Mouse (Mus musculus) heart, adult 11 months (tissue): ENCODE measurements around the gene Slc25a13.

ENCODE experiments used
- DNase-seq: peaks from one replicate; pipeline ENCODE4 v3.0.0; 2022

Slc25a13 gene

GRCm38 (mm10) chr6:6112767-6113528 is 104.0 kb downstream of the Slc25a13 start:
- no peak for DNase-seq

GRCm38 (mm10) chr6:6107419-6107966 is 109.5 kb downstream of the Slc25a13 start:
- no peak for DNase-seq

- DNase-seq = no peak
Observed at GRCm38 (mm10) chr6:6105586-6105985, 111.4 kb downstream of the Slc25a13 start.

- no peak for DNase-seq
Observed at GRCm38 (mm10) chr6:6103469-6103868, 113.5 kb downstream of the Slc25a13 start.

- DNase-seq = peak; percentile 92
Observed at GRCm38 (mm10) chr6:6101605-6102004, 115.4 kb downstream of the Slc25a13 start.

- DNase-seq = no peak
Observed at GRCm38 (mm10) chr6:6100892-6101480, 116.0 kb downstream of the Slc25a13 start.

GRCm38 (mm10) chr6:6093978-6094377 is 123.0 kb downstream of the Slc25a13 start:
- no peak for DNase-seq

- DNase-seq = no peak
Observed at GRCm38 (mm10) chr6:6093522-6093921, 123.5 kb downstream of the Slc25a13 start.

GRCm38 (mm10) chr6:6092497-6092896 is 124.5 kb downstream of the Slc25a13 start:
- no peak for DNase-seq

- peak; percentile 93 for DNase-seq
Observed at GRCm38 (mm10) chr6:6091016-6091415, 126.0 kb downstream of the Slc25a13 start.

GRCm38 (mm10) chr6:6088151-6088550 is 128.8 kb downstream of the Slc25a13 start:
- DNase-seq = peak; percentile 92

GRCm38 (mm10) chr6:6080484-6080883 is 136.5 kb downstream of the Slc25a13 start:
- peak; percentile 76 for DNase-seq

GRCm38 (mm10) chr6:6077234-6077633 is 139.7 kb downstream of the Slc25a13 start:
- DNase-seq = no peak

GRCm38 (mm10) chr6:6075940-6076447 is 141.0 kb downstream of the Slc25a13 start:
- peak; percentile 61 for DNase-seq

- DNase-seq = no peak
Observed at GRCm38 (mm10) chr6:6071038-6071437, 145.9 kb downstream of the Slc25a13 start.

GRCm38 (mm10) chr6:6070015-6070414 is 147.0 kb downstream of the Slc25a13 start:
- DNase-seq = peak; percentile 39

GRCm38 (mm10) chr6:6067201-6067600 is 149.8 kb downstream of the Slc25a13 start:
- DNase-seq = peak; percentile 91

- no peak for DNase-seq
Observed at GRCm38 (mm10) chr6:6058548-6058947, 158.4 kb downstream of the Slc25a13 start.

- DNase-seq = peak; percentile 64
Observed at GRCm38 (mm10) chr6:6053946-6054345, 163.0 kb downstream of the Slc25a13 start.

- peak; percentile 31 for DNase-seq
Observed at GRCm38 (mm10) chr6:6052696-6053095, 164.3 kb downstream of the Slc25a13 start.

GRCm38 (mm10) chr6:6046729-6047424 is 170.1 kb downstream of the Slc25a13 start:
- peak; percentile 86 for DNase-seq

- no peak for DNase-seq
Observed at GRCm38 (mm10) chr6:6038773-6039550, 178.0 kb downstream of the Slc25a13 start.
